Mouse (Mus musculus) midbrain, embryonic 14.5 days (tissue): ENCODE measurements around the gene Gm42791. TPM values are rescaled to one million over a fixed set of nuclear protein-coding genes. Genes with fewer than 3 reads are reported as not detected.
A peak's percentile ranks its signal among the peaks of the same experiment; 100 is the strongest.

ENCODE experiments used
- ATAC-seq: fragments of 200-750 bp; cut with Nextera tagmentation; 2 replicates; pipeline ENCODE4 v1.8.0; 2017; ENCODE audit warnings: moderate number of reproducible peaks, moderate library complexity; ENCODE audit not compliant: low FRiP score, low TSS enrichment
- DNase-seq: peaks from one replicate; pipeline ENCODE4 v3.0.0-alpha.2; 2015
- H3K27ac ChIP-seq: fragments of 300-500 bp; sonication (generic); replicated peaks from 2 replicates; pipeline ENCODE4 v1.5.1; 2014; ENCODE audit warnings: mild to moderate bottlenecking, low read depth, low read length, moderate library complexity
- H3K27me3 ChIP-seq: fragments of 300-500 bp; sonication (generic); 2 replicates; pipeline ENCODE4 v1.6.1; 2014; ENCODE audit warnings: low read length, control low read depth, mixed read lengths; ENCODE audit not compliant: control insufficient read depth, insufficient read depth
- H3K36me3 ChIP-seq: fragments of 300-500 bp; sonication (generic); 2 replicates; pipeline ENCODE4 v1.6.1; 2014; ENCODE audit warnings: low read length, control low read depth; ENCODE audit not compliant: control insufficient read depth, insufficient read depth
- H3K4me1 ChIP-seq: fragments of 300-500 bp; sonication (generic); 2 replicates; pipeline ENCODE4 v1.6.1; 2014; ENCODE audit warnings: mild to moderate bottlenecking, antibody characterized with exemption, low read length, control low read depth; ENCODE audit not compliant: control insufficient read depth, insufficient read depth
- H3K4me2 ChIP-seq: fragments of 300-500 bp; sonication (generic); 2 replicates; pipeline ENCODE4 v1.6.1; 2014; ENCODE audit warnings: mild to moderate bottlenecking, low read length, moderate library complexity
- H3K4me3 ChIP-seq: fragments of 300-500 bp; sonication (generic); replicated peaks from 2 replicates; pipeline ENCODE4 v1.5.1; 2014; ENCODE audit warnings: low read depth, low read length
- H3K9ac ChIP-seq: fragments of 300-500 bp; sonication (generic); replicated peaks from 2 replicates; pipeline ENCODE4 v1.6.1; 2014; ENCODE audit warnings: mild to moderate bottlenecking, low read length, moderate library complexity
- H3K9me3 ChIP-seq: fragments of 300-500 bp; sonication (generic); 2 replicates; pipeline ENCODE4 v1.6.1; 2016; ENCODE audit warnings: low read length, control low read depth, mixed read lengths; ENCODE audit not compliant: control insufficient read depth
- WGBS: fragments of 180-500 bp; shearing (Covaris S2); extraction: QIAGEN DNeasy Blood & Tissue Kit; methylation state at CpG from one replicate; pipeline ENCODE4 v1.1.7; 2014; 5-methylcytosine and 5-hydroxymethylcytosine counted together
- polyA plus RNA-seq: library from polyadenylated mRNA; unstranded; fragments of >200 nt; fragmentation: Nextera tagmentation; extraction: Ambion mirVana; gene quantifications from 2 replicates; pipeline ENCODE4 v1.2.1, GENCODE M21; 2014

Gene Gm42791
- polyA plus RNA-seq, 1 experiment from 2014 or later, result not detected

- Histone ChIP-seq H3K4me2 (no peak overlapping the region), H3K9me3 (no peaks in the 10 kb centered on the region), H3K27ac (no peak overlapping the region), H3K4me1 (0 out of 2 replicates have a peak, but pooled peaks cover 3% of the 10 kb centered on the region), H3K9ac (no peak overlapping the region), H3K4me3 (no peak overlapping the region), H3K27me3 (no peaks in the 10 kb centered on the region), H3K36me3 (peaks cover 25% of the 10 kb centered on the region)
- 49% methylated on average over 14 of the region's 14 CpGs for WGBS
- no peak for ATAC-seq
- peak; percentile 49 for DNase-seq
Measured at GRCm38 (mm10) chr5:148897069-148897702, 97.8 kb downstream of the Gm42791 start.

DNA sequence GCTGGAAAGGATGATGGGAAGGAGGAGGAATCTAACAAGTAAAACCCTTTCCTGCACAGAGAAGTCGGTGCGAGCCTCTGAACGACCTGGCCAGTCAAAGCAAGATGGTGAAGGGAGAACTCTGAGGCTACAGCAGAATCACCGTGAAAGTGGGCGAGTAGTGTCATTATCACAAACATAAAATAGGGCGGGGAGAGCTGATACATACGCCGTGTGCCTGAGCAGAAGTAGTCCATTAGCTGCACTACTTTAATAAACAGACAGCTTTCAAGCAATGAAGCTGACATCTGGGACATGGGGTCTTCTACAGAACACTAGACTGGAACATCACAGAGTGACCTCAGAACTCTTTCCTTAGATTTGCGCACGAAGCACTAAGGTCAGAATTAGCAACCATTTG, 98.4 kb downstream of the Gm42791 start:
- Histone ChIP-seq H3K9me3 (no peaks in the 10 kb centered on the region), H3K4me3 (no peak overlapping the region), H3K36me3 (peaks cover 32% of the 10 kb centered on the region), H3K27me3 (no peaks in the 10 kb centered on the region), H3K9ac (no peak overlapping the region), H3K27ac (no peak overlapping the region), H3K4me1 (0 out of 2 replicates have a peak, but pooled peaks cover 3% of the 10 kb centered on the region), H3K4me2 (no peak overlapping the region)
- ATAC-seq (no peak), DNase-seq (no peak)
- WGBS, result 88% methylated on average over 10 of the region's 10 CpGs

DNA sequence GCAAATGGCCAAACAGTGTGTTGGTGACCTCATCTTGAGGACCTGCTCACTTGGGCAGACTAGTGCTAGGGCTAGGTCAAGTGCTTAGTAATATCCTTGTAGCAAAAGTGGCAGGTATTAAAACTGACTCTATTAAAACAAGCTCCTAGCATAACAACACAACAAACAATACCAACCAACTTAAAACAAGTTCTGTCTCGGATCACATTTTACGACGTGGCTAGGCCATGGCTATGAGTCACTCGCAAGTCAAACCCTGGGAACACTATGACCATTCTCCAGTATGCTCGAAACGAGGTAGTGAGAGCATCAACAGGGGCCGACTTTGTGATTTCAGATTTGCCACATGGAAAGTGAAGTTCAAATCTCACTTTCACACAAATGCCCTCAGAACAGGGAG, 99.1 kb downstream of the Gm42791 start:
- Histone ChIP-seq H3K4me3 (no peak overlapping the region), H3K36me3 (peaks cover 34% of the 10 kb centered on the region), H3K9me3 (no peaks in the 10 kb centered on the region), H3K4me2 (no peak overlapping the region), H3K9ac (no peak overlapping the region), H3K27ac (no peak overlapping the region), H3K4me1 (0 out of 2 replicates have a peak, but pooled peaks cover 3% of the 10 kb centered on the region), H3K27me3 (no peaks in the 10 kb centered on the region)
- ATAC-seq, result no peak
- 95% methylated on average over 7 of the region's 7 CpGs for WGBS
- no peak for DNase-seq

DNA sequence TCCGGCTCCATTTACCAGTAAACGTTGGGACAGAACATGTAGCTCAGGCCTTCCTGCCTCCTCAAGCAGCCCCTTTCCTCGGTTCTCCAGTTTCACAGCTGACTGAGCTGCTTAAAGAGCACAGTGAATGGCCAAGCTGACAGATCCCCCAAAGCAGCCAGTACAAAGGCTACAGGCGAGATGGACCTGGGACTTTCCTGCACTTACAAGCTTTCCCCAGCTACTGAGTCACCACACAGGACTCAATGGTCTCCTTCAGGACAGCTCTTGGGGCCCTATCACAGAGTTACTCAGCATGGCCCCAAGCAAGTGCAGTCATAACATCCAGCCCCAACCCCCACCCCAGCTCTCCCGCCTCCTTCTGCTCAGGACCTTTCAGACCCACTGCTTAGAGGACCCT, 99.9 kb downstream of the Gm42791 start:
- Histone ChIP-seq H3K9me3 (no peaks in the 10 kb centered on the region), H3K36me3 (peaks cover 41% of the 10 kb centered on the region), H3K27ac (no peak overlapping the region), H3K9ac (no peak overlapping the region), H3K4me3 (no peak overlapping the region), H3K4me2 (no peak overlapping the region), H3K4me1 (0 out of 2 replicates have a peak, but pooled peaks cover 3% of the 10 kb centered on the region), H3K27me3 (no peaks in the 10 kb centered on the region)
- 23% methylated on average over 5 of the region's 5 CpGs for WGBS
- no peak for ATAC-seq
- no peak for DNase-seq

DNA sequence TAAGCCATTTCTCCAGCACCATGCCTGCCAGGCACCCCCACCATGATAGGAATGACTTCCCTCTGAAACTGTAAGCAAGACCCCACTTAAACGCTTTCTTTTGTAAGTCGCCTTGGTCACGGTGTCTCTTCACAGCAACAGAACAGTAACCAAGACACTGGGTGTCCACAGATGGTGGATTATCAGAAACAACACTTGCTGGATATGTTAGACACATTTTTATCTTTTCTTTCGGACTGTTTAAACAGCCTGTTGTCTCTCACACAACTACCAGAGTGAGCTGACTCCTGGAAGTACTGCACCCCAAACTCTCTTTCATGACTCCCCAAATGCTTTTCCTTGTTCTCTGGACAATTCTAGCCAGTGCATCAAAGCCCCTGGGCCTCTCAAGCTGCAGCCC, 104.7 kb downstream of the Gm42791 start:
- H3K27me3 ChIP-seq, result no peaks in the 10 kb centered on the region
- DNase-seq (no peak), ATAC-seq (no peak)
- 97% methylated on average over 4 of the region's 4 CpGs for WGBS
- H3K36me3 ChIP-seq, result peaks cover 46% of the 10 kb centered on the region
- H3K9ac ChIP-seq, result no peak overlapping the region
- H3K4me3 ChIP-seq, result no peak overlapping the region
- H3K27ac ChIP-seq, result no peak overlapping the region
- H3K4me2 ChIP-seq, result no peak overlapping the region
- H3K9me3 ChIP-seq, result no peaks in the 10 kb centered on the region
- no peaks in the 10 kb centered on the region for H3K4me1 ChIP-seq

DNA sequence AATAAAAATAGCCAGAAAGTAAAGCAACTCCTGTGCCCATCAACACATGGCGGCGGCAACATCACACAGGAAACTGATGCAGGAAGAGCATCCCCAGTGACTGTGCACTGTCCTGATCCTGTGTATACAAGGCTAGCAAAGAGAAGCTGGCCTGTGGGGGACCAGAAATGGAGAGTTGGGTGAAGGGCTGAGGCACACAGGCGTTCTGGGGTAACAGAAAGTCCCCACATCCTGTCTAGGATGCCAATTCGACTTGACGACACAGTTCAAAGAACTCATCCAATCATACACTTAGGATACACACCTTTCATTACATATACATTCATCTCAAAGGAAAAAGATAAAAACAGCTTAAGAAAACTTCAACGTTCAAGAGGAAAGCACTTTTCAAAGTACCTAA, 106.9 kb downstream of the Gm42791 start:
- DNase-seq (no peak), ATAC-seq (no peak)
- peaks cover 49% of the 10 kb centered on the region for H3K36me3 ChIP-seq
- no peaks in the 10 kb centered on the region for H3K4me1 ChIP-seq
- WGBS, result 93% methylated on average over 6 of the region's 6 CpGs
- H3K4me2 ChIP-seq, result no peak overlapping the region
- H3K27me3 ChIP-seq, result no peaks in the 10 kb centered on the region
- no peak overlapping the region for H3K27ac ChIP-seq
- no peak overlapping the region for H3K4me3 ChIP-seq
- no peaks in the 10 kb centered on the region for H3K9me3 ChIP-seq
- no peak overlapping the region for H3K9ac ChIP-seq

DNA sequence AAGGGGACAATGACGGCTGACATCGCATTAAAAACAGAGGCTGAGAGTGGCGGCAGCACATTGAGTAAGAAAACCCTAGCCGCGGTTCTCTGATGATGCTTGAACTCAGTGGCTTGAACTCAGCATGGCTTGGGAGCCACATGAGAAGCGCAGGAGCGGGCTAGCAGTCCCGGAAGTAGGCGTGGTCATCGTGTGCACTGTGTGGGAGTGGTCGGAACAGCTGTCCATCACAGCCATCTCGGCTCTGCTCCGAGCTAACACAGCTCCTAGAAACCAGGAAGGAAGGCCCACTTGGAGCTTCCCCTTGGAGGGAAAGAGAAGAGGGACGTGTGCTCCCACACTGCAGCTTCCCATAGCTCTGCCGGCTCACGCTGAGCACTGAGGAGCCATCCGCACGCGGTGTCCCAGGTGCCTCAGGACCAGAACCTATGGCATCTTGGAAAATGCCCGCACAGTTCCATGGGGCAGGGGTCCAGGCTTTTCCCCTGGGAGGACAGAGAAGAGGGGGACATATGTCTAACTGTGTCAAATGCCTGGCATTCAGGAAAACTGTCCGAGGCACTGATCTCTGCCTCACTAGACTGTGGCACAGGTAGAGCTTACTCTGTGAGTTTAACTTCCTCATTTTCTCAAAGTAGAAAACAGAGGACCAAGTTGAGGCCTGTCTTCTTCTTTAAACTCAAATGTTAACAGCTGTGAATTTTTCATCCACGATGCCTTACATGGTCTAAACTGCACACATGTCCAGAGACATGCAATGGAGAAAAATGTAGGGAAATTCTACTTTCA, 108.9 kb downstream of the Gm42791 start:
- Histone ChIP-seq H3K27ac (peak overlapping the region; percentile 10; the same call in 1 of the 2 replicates), H3K27me3 (no peaks in the 10 kb centered on the region), H3K4me1 (no peaks in the 10 kb centered on the region), H3K4me3 (peak overlapping the region; percentile 7; the same call in 1 of the 2 replicates), H3K9me3 (no peaks in the 10 kb centered on the region), H3K4me2 (peak overlapping the region; percentile 39), H3K9ac (no peak overlapping the region), H3K36me3 (peaks cover 28% of the 10 kb centered on the region)
- WGBS, result 26% methylated on average over 22 of the region's 22 CpGs
- DNase-seq (peak; percentile 80), ATAC-seq (peak; percentile 84)

- DNase-seq (no peak), ATAC-seq (no peak)
- H3K9ac ChIP-seq, result no peak overlapping the region
- WGBS, result 89% methylated on average over 8 of the region's 8 CpGs
- H3K27me3 ChIP-seq, result no peaks in the 10 kb centered on the region
- H3K4me3 ChIP-seq, result no peak overlapping the region
- no peaks in the 10 kb centered on the region for H3K9me3 ChIP-seq
- no peak overlapping the region for H3K4me2 ChIP-seq
- H3K36me3 ChIP-seq, result peaks cover 33% of the 10 kb centered on the region
- no peaks in the 10 kb centered on the region for H3K4me1 ChIP-seq
- no peak overlapping the region for H3K27ac ChIP-seq
Measured at GRCm38 (mm10) chr5:148883671-148884070, 111.3 kb downstream of the Gm42791 start.

DNA sequence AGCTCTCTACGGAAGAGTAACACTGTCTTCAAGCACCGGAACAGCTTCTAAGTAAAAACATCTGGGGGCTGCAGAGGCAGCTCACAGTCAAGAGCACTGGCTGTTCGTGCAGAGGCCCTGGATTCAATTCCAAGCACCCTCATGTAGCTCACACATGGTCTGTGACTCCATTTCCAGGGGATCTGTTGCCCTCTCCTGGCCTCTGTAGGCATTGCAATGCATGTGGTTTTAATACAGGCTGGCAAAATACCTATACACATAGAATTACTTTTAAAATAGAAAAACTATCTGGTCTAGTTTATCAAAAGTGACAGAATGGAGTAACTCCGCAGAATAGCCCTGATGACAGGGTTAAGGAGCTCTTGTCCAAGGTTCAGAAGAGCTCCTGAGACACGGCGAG, 115.7 kb downstream of the Gm42791 start:
- H3K4me3 ChIP-seq, result no peak overlapping the region
- H3K9ac ChIP-seq, result no peak overlapping the region
- no peak overlapping the region for H3K27ac ChIP-seq
- no peak overlapping the region for H3K4me2 ChIP-seq
- H3K9me3 ChIP-seq, result no peaks in the 10 kb centered on the region
- H3K4me1 ChIP-seq, result no peaks in the 10 kb centered on the region
- ATAC-seq, result no peak
- WGBS, result 94% methylated on average over 6 of the region's 6 CpGs
- peaks cover 63% of the 10 kb centered on the region for H3K36me3 ChIP-seq
- no peaks in the 10 kb centered on the region for H3K27me3 ChIP-seq
- no peak for DNase-seq
